In genomic region chr7:140908634-140909107, GRCm38 (mm10) we compare ENCODE assay signal across 8 mouse cellular contexts. TPM values are rescaled to one million over a fixed set of nuclear protein-coding genes. Genes with fewer than 3 reads are reported as not detected.
DNase-seq lines count a peak whose midpoint lies in the region; ATAC-seq and TF ChIP-seq lines count a peak whose summit lies in the region.

No protein-coding gene starts in this region.

- intact Hi-C loops in heart, postnatal 10 days (cut with DNase I), result loop anchor here (1.0 to 5.0 kb wide), 6 partner anchors 32 to 268 kb away; partner anchors contain the start of genes Gm45717, Ifitm2 and Pgghg

- H3K9ac ChIP-seq in ES-E14 (ENCODE audit: insufficient read depth, low read depth, low read length, poor library complexity, severe bottlenecking), result no peak overlapping the region
- H3K9ac ChIP-seq in forebrain, embryonic 12.5 days, result peak overlapping the region; percentile 12; the same call in 1 of the 2 replicates
- H3K9ac ChIP-seq in neural tube, embryonic 14.5 days (replicated peaks; ENCODE audit: low read depth, low read length), result 0 out of 2 replicates have a peak overlapping the region, but pooled peaks have one; percentile 21

- in situ Hi-C loops in ES-E14 (cut with MboI; ENCODE audit: low sequenced_read_pairs in 2 of 2, unreplicated experiment in 2 of 2), result no loop called here

- peak overlapping the region; percentile 6 to 27; a peak in 3 of 4 replicates for H3K4me3 ChIP-seq in ES-E14 (ENCODE audit: insufficient read depth in 1 of 2, low read depth in 1 of 2, low read length in 2 of 2, poor library complexity in 1 of 2, severe bottlenecking in 1 of 2)
- H3K4me3 ChIP-seq in forebrain, embryonic 12.5 days (replicated peaks), result peak overlapping the region; percentile 34
- peak overlapping the region; percentile 38 for H3K4me3 ChIP-seq in lung, adult 2 months (replicated peaks; ENCODE audit: extremely low read depth, low read depth, low read length)
- peak overlapping the region; percentile 22 for H3K4me3 ChIP-seq in neural tube, embryonic 14.5 days (ENCODE audit: low read depth, low read length)
- peak overlapping the region; percentile 8 for H3K4me3 ChIP-seq in testis, adult 2 months (ENCODE audit: control insufficient read depth, low read depth, low read length)

- no peaks in the 10 kb centered on the region for H3K9me3 ChIP-seq in ES-E14 (ENCODE audit: control insufficient read depth, insufficient read depth, low read depth, low read length)
- H3K9me3 ChIP-seq in forebrain, embryonic 12.5 days, result no peaks in the 10 kb centered on the region
- H3K9me3 ChIP-seq in neural tube, embryonic 14.5 days (ENCODE audit: control insufficient read depth, low read length), result no peaks in the 10 kb centered on the region

- H3K4me1 ChIP-seq in ES-E14 (ENCODE audit: control insufficient read depth in 2 of 2, insufficient read depth in 2 of 2, low read length in 2 of 2, poor library complexity in 1 of 2), result peaks cover 2 to 10% of the 10 kb centered on the region in 2 experiments; a peak in 3 of 4 replicates
- peaks cover 4% of the 10 kb centered on the region; the same call in 1 of the 2 replicates for H3K4me1 ChIP-seq in forebrain, embryonic 12.5 days
- H3K4me1 ChIP-seq in lung, adult 2 months (ENCODE audit: control insufficient read depth, insufficient read depth, low read length), result peaks cover 3% of the 10 kb centered on the region
- H3K4me1 ChIP-seq in neural tube, embryonic 14.5 days (ENCODE audit: control insufficient read depth, insufficient read depth, low read length), result 0 out of 2 replicates have a peak, but pooled peaks cover 3% of the 10 kb centered on the region
- peaks cover 5% of the 10 kb centered on the region for H3K4me1 ChIP-seq in testis, adult 2 months (ENCODE audit: control insufficient read depth, insufficient read depth, low read length)

- TF ChIP-seq CTCF in lung, adult 2 months (IDR thresholded peaks at IDR 0.05; ENCODE audit: insufficient read depth, low read length), result peak; percentile 92
- peak; percentile 75 for TF ChIP-seq CTCF in testis, adult 2 months (IDR thresholded peaks at IDR 0.05; ENCODE audit: control insufficient read depth, insufficient read depth, insufficient replicate concordance, low read depth, low read length)

- H3K36me3 ChIP-seq in ES-E14 (ENCODE audit: control insufficient read depth, insufficient read depth, low read length, poor library complexity, severe bottlenecking), result no peaks in the 10 kb centered on the region
- no peaks in the 10 kb centered on the region for H3K36me3 ChIP-seq in forebrain, embryonic 12.5 days (replicated peaks)
- no peaks in the 10 kb centered on the region for H3K36me3 ChIP-seq in neural tube, embryonic 14.5 days (ENCODE audit: control insufficient read depth, insufficient read depth, low read length)
- H3K36me3 ChIP-seq in testis, adult 2 months (ENCODE audit: control insufficient read depth, insufficient read depth, low read length), result no peaks in the 10 kb centered on the region

- no peaks in the 10 kb centered on the region for H3K27me3 ChIP-seq in forebrain, embryonic 12.5 days
- no peaks in the 10 kb centered on the region for H3K27me3 ChIP-seq in neural tube, embryonic 14.5 days (ENCODE audit: control insufficient read depth, insufficient read depth, low read length)
- no peaks in the 10 kb centered on the region for H3K27me3 ChIP-seq in testis, adult 2 months (ENCODE audit: control insufficient read depth, insufficient read depth, low read length)

- under 1% methylated on average over 19 of the region's 19 CpGs for WGBS in forebrain, embryonic 12.5 days
- 2% methylated on average over 19 of the region's 19 CpGs for WGBS in lung, adult 2 months
- 3% methylated on average over 19 of the region's 19 CpGs for WGBS in neural tube, embryonic 14.5 days

- H3K27ac ChIP-seq in ES-E14 (ENCODE audit: insufficient read depth, low read depth, low read length, poor library complexity, severe bottlenecking), result no peak overlapping the region
- no peak overlapping the region for H3K27ac ChIP-seq in forebrain, embryonic 12.5 days
- H3K27ac ChIP-seq in neural tube, embryonic 14.5 days (ENCODE audit: low read depth, low read length), result no peak overlapping the region
- no peak overlapping the region for H3K27ac ChIP-seq in testis, adult 2 months (ENCODE audit: control insufficient read depth, insufficient read depth, low read depth, low read length)

- ATAC-seq in forebrain, embryonic 12.5 days (ENCODE audit: low FRiP score), result peak; percentile 57; the same call in 1 of the 2 replicates
- ATAC-seq in neural tube, embryonic 14.5 days (ENCODE audit: low read depth), result peak; percentile 76; the same call in 1 of the 2 replicates

- peak; percentile 90 for DNase-seq in ES-E14 (ENCODE audit: low read depth, low spot score)
- DNase-seq in c-Kit-positive CD71-positive TER-119-positive erythroid progenitor cells, embryonic 14.5 days (ENCODE audit: low spot score), result peak; percentile 60
- peak; percentile 85 to 90 for DNase-seq in heart, postnatal 10 days
- peak; percentile 91 to 93 for DNase-seq in kidney, postnatal 36 days
- DNase-seq in lung, adult 2 months, result peak; percentile 78

- H3K4me2 ChIP-seq in forebrain, embryonic 12.5 days, result peak overlapping the region; percentile 61
- H3K4me2 ChIP-seq in neural tube, embryonic 14.5 days (ENCODE audit: low read depth, low read length), result peak overlapping the region; percentile 61

- no peak for TF ChIP-seq POLR2A in lung, adult 2 months (IDR thresholded peaks at IDR 0.05; ENCODE audit: borderline replicate concordance, extremely low read depth, low read depth, low read length)
- TF ChIP-seq POLR2A in testis, adult 2 months (IDR thresholded peaks at IDR 0.05; ENCODE audit: control insufficient read depth, low read depth, low read length), result no peak

TF ChIP-seq in ES-E14, 5 proteins besides CTCF, POLR2A, EP300 and RAD21:
- no peak for TF ChIP-seq ZNF384 (IDR thresholded peaks at IDR 0.05; ENCODE audit: low read depth, low read length)
- TF ChIP-seq HCFC1 (IDR thresholded peaks at IDR 0.05; ENCODE audit: borderline replicate concordance, insufficient read depth, low read length), result no peak
- TF ChIP-seq CHD2 (IDR thresholded peaks at IDR 0.05; ENCODE audit: low read depth, low read length), result no peak
- TF ChIP-seq ZC3H11A (IDR thresholded peaks at IDR 0.05; ENCODE audit: borderline replicate concordance, low read depth, low read length), result peak; percentile 90
- no peak for TF ChIP-seq MAFK (IDR thresholded peaks at IDR 0.05; ENCODE audit: insufficient read depth, low read depth, low read length)

RNA-seq across cellular contexts. Expression of gene Cox8b, which starts 8.4 kb away (rescaled TPM):
- total RNA-seq in ES-E14 (2012; rRNA removed), result not detected in 2 replicates
- polyA plus RNA-seq in forebrain, embryonic 12.5 days (2016; fragmentation: Nextera tagmentation; extraction: Ambion mirVana), result not detected in 2 replicates
- 1,000 to 10,000 TPM; 1,771 to 1,883 TPM for total RNA-seq in heart, postnatal 10 days (2021)
- polyA plus RNA-seq in lung, adult 2 months (2012; rRNA removed), result 46.7 and 104 TPM in 2 replicates
- not detected in 2 replicates for polyA plus RNA-seq in neural tube, embryonic 14.5 days (2014; fragmentation: Nextera tagmentation; extraction: Ambion mirVana)
- not detected in 2 replicates for polyA plus RNA-seq in testis, adult 2 months (2012; rRNA removed)

RNA-seq across cellular contexts. Expression of gene Nlrp6, which starts 12.0 kb away (rescaled TPM):
- total RNA-seq in ES-E14 (2012; rRNA removed), result 0.27 and 0.74 TPM in 2 replicates
- 0.13 and 0.17 TPM in 2 replicates for polyA plus RNA-seq in forebrain, embryonic 12.5 days (2016; fragmentation: Nextera tagmentation; extraction: Ambion mirVana)
- total RNA-seq in heart, postnatal 10 days (2021), result not detected
- polyA plus RNA-seq in lung, adult 2 months (2012; rRNA removed), result 0.07 and 0.31 TPM in 2 replicates
- polyA plus RNA-seq in neural tube, embryonic 14.5 days (2014; fragmentation: Nextera tagmentation; extraction: Ambion mirVana), result 0.27 and 0.64 TPM in 2 replicates
- polyA plus RNA-seq in testis, adult 2 months (2012; rRNA removed), result 0.08 and 0.23 TPM in 2 replicates

RNA-seq across cellular contexts. Expression of gene Sirt3, which starts 26.6 kb away (rescaled TPM):
- total RNA-seq in ES-E14 (2012; rRNA removed), result 18.2 and 26.3 TPM in 2 replicates
- 24.7 and 26.1 TPM in 2 replicates for polyA plus RNA-seq in forebrain, embryonic 12.5 days (2016; fragmentation: Nextera tagmentation; extraction: Ambion mirVana)
- total RNA-seq in heart, postnatal 10 days (2021), result 10 to 100 TPM; 53.4 to 58.2 TPM
- polyA plus RNA-seq in lung, adult 2 months (2012; rRNA removed), result 21.1 and 27.0 TPM in 2 replicates
- 46.8 and 61.6 TPM in 2 replicates for polyA plus RNA-seq in neural tube, embryonic 14.5 days (2014; fragmentation: Nextera tagmentation; extraction: Ambion mirVana)
- polyA plus RNA-seq in testis, adult 2 months (2012; rRNA removed), result 78.9 and 86.0 TPM in 2 replicates

RNA-seq across cellular contexts. Expression of gene Psmd13, which starts 26.9 kb away (rescaled TPM):
- 164 and 199 TPM in 2 replicates for total RNA-seq in ES-E14 (2012; rRNA removed)
- 307 and 318 TPM in 2 replicates for polyA plus RNA-seq in forebrain, embryonic 12.5 days (2016; fragmentation: Nextera tagmentation; extraction: Ambion mirVana)
- total RNA-seq in heart, postnatal 10 days (2021), result 100 to 1,000 TPM; 111 to 114 TPM
- polyA plus RNA-seq in lung, adult 2 months (2012; rRNA removed), result 48.8 and 70.4 TPM in 2 replicates
- 144 and 155 TPM in 2 replicates for polyA plus RNA-seq in neural tube, embryonic 14.5 days (2014; fragmentation: Nextera tagmentation; extraction: Ambion mirVana)
- 74.8 and 77.4 TPM in 2 replicates for polyA plus RNA-seq in testis, adult 2 months (2012; rRNA removed)

RNA-seq across cellular contexts. Expression of gene Pgghg, which starts 32.5 kb away (rescaled TPM):
- total RNA-seq in ES-E14 (2012; rRNA removed), result 10.0 and 12.5 TPM in 2 replicates
- 12.7 and 12.9 TPM in 2 replicates for polyA plus RNA-seq in forebrain, embryonic 12.5 days (2016; fragmentation: Nextera tagmentation; extraction: Ambion mirVana)
- 1 to 10 TPM; 7.7 to 8.6 TPM for total RNA-seq in heart, postnatal 10 days (2021)
- polyA plus RNA-seq in lung, adult 2 months (2012; rRNA removed), result 38.1 and 39.3 TPM in 2 replicates
- 4.6 and 8.7 TPM in 2 replicates for polyA plus RNA-seq in neural tube, embryonic 14.5 days (2014; fragmentation: Nextera tagmentation; extraction: Ambion mirVana)
- polyA plus RNA-seq in testis, adult 2 months (2012; rRNA removed), result 2.0 and 2.4 TPM in 2 replicates

Comparison
In these comparisons a context has a peak if more than half of its experiments do, and no peak if none do; other contexts are left out.
1. RNA of gene Cox8b, which starts 8.4 kb away (polyA plus RNA-seq): 46.7 to 104 TPM in lung, adult 2 months; not detected in testis, adult 2 months, not detected in forebrain, embryonic 12.5 days and not detected in neural tube, embryonic 14.5 days; every median in the first group is over 10 times any median in the second.
2. Peak in every context shown above with its lines, with median percentiles within 50 percentile points of each other: DNase-seq and H3K4me3 ChIP-seq.